Mouse (Mus musculus): ENCODE measurements at regions not wholly inside any gene's neighbourhood (a gene's known extent, or its start where the extent isn't known, plus 50 kb on each side); places are given as distances from the start of the nearest gene placed in this dataset.

- DNase-seq (ENCODE audit: low read depth, low spot score), result no peak
Observed at GRCm38 (mm10) chrX:167152611-167153010, 56.5 kb downstream of the Tmsb4x start.

DNA sequence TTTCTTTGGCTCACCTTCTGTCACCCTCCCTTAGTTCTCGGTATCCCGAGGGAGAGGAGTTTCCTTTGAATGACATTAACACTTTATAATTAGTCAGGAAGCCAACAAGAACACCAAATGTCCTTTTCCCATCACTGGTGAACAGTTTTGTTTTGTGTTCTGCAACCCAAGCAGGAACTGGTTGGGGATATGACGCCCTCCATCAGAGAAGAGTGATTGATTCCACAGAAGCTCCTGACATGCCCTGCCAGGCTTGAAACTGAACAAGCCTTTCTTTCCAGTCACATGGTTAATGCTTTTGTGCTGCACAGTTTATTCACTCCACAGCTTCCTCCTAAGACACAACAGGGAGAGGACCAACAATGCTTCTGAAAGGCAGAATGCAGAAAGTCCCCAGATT lies 57.8 kb downstream of the Tmsb4x start:
- DNase-seq (ENCODE audit: low read depth, low spot score), result no peak

- DNase-seq (ENCODE audit: low read depth, low spot score), result no peak
Observed at GRCm38 (mm10) chrX:167149400-167149799, 59.7 kb downstream of the Tmsb4x start.

GRCm38 (mm10) chrX:167146513-167147360 lies 62.4 kb downstream of the Tmsb4x start:
- DNase-seq (ENCODE audit: low read depth, low spot score), result no peak

- DNase-seq (ENCODE audit: low read depth, low spot score), result no peak
Observed at GRCm38 (mm10) chrX:167145508-167146182, 63.5 kb downstream of the Tmsb4x start.

GRCm38 (mm10) chrX:167139110-167139509 lies 70.0 kb downstream of the Tmsb4x start:
- DNase-seq (ENCODE audit: low read depth, low spot score), result no peak

DNA sequence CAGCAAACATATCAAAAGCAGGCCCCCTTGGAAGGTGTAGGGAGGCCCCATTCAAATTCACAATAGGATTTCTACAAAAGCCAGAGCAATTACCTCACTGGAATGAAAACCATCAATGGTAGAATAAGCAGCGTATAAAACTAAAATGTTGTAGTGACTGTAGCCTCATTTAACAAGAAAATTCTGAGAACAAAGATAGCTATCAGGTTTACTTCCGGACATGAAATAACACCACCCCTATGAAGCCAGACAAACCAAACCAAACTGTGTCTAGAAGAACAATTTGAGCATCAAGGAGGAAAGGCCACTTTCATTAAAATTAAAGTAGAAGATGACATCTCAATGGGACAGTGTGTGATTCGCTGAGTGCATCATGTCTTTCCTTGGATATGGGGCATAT lies 74.9 kb downstream of the Tmsb4x start:
- DNase-seq (ENCODE audit: low read depth, low spot score), result no peak

GRCm38 (mm10) chrX:167132989-167133395 lies 76.1 kb downstream of the Tmsb4x start:
- DNase-seq (ENCODE audit: low read depth, low spot score), result no peak

DNA sequence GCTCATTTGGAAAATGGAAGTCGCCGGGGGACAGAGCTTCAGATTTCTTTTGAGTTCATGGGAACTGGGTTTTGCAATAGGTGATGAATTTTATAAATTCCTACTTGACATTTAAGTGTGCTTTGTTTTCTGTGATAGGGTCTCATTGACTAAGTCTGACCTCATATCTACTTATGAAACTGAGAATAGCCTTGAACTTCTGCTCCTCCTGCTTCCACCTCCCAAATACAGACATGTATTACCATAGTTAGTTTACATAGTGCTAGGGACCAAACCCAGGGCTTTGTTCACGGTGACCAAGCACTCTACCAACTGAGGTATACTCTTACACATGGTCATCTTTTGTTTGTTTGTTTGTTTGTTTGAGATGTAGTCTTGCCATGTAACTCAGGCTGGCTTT lies 77.8 kb downstream of the Tmsb4x start:
- no peak for DNase-seq (ENCODE audit: low read depth, low spot score)

GRCm38 (mm10) chrX:167130601-167131000 lies 78.5 kb downstream of the Tmsb4x start:
- DNase-seq (ENCODE audit: low read depth, low spot score), result no peak

GRCm38 (mm10) chrX:167119288-167119687 lies 89.8 kb downstream of the Tmsb4x start:
- DNase-seq (ENCODE audit: low read depth, low spot score), result no peak

DNA sequence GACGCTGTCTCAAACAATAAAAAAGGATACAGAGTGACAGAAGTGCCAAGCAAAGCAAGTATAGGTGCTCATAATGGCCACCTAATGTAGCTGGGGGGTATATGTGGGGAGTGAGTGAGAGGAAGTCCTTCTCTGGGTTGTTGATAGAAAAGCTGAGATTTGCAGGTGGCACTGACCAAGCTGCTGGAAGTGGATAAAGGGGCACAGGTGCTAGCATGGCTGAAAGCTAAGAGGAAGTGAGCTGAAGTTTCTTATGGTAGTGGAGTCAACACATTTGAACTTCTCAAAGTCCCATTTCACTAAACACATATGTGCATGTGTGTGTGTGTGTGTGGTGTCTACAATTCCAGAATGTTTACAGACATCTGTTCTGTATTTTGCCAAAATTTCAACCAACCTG lies 94.0 kb downstream of the Tmsb4x start:
- no peak for DNase-seq (ENCODE audit: low read depth, low spot score)

- no peak for DNase-seq (ENCODE audit: low read depth, low spot score)
Observed at GRCm38 (mm10) chrX:167111059-167111871, 97.8 kb downstream of the Tmsb4x start.

- DNase-seq (ENCODE audit: low read depth, low spot score), result no peak
Observed at GRCm38 (mm10) chrX:167108356-167108755, 100.8 kb downstream of the Tmsb4x start.

DNA sequence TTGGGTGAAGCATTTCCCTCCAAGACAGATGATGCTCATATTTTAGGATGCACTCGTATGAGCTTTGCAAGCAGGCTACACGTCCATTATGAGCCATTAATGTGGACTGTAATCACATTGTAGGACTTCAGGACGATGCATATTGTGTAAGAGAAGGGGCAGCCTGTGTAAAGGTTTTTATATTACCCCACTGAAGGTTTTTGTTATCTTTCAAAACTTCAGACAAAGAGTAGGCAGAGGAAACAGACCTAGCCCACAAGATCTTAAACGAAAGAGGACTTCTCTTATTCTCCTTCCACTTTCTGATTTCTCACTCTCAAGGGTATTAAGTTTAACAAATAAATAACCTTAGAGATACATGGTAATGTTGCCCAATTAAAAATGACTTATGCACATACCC lies 101.6 kb downstream of the Tmsb4x start:
- DNase-seq (ENCODE audit: low read depth, low spot score), result no peak

- no peak for DNase-seq (ENCODE audit: low read depth, low spot score)
Observed at GRCm38 (mm10) chrX:167105931-167106417, 103.1 kb downstream of the Tmsb4x start.

GRCm38 (mm10) chrX:167105354-167105753 lies 103.8 kb downstream of the Tmsb4x start:
- DNase-seq (ENCODE audit: low read depth, low spot score), result no peak

DNA sequence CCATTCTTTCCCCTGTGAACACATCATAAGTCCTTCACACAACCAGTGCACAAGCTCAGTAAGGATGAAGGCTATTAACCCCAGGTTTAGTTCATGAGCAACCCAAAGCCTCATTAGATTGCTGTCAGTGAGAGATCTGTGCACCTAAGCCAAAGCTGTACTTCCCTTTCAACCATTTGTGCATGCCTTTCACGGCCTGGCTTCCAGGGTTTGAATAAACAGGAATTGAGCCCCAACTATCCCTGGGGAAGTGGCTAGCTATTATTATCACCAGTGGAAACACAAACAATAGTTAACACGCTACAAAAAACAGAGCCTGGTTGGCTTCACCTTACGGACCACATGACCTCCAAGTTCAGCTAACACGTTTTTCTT lies 104.9 kb downstream of the Tmsb4x start:
- no peak for DNase-seq (ENCODE audit: low read depth, low spot score)

DNA sequence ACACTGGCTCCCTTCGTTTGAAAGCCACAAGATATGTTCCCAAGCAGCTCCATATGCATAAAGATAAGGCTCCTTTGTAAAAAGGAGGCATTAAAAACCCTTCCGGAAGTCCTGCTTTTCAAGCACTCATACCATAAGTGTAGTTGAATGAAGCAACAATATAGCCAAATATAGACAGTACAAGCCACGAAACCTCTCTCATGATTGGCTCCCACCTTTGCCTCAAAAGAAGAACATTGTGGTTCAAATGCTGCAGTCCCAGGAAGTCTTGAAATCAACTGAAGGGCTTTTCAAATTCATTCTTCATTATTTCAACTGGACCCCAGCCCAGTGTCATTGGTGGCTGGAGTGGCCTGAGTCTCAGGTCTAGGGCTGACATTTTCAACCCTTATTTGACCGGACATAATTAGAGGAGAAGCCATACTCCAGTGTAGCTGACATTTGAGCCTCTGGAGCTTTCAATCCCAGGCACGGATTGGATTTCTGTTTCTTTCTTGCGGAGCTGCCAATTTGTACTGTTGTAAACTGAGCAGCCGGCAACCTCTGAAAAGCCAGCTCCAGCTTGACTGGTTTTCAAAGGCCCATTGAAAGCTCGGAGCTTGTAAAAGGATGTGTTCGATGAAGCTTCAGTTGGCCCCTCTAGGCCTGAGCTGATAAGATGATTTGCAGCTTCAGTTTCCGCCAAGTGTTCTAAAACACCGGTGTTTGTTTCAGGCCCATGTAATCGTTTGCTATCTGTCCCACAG lies 105.4 kb downstream of the Tmsb4x start:
- no peak for DNase-seq (ENCODE audit: low read depth, low spot score)

- DNase-seq (ENCODE audit: low read depth, low spot score), result no peak
Observed at GRCm38 (mm10) chrX:167101929-167102328, 107.2 kb downstream of the Tmsb4x start.

- DNase-seq (ENCODE audit: low read depth, low spot score), result peak; percentile 45
Observed at GRCm38 (mm10) chrX:167099411-167099810, 109.7 kb downstream of the Tmsb4x start.

Data from mesoderm, embryonic 11.5 days (tissue).